Mouse (Mus musculus) pancreas, adult 10 weeks (tissue): ENCODE measurements around the gene Ado. TPM values are rescaled to one million over a fixed set of nuclear protein-coding genes. Genes with fewer than 3 reads are reported as not detected.

Source experiments
- polyA plus RNA-seq: library from polyadenylated mRNA; stranded (reverse); fragments of 350-450 nt; fragmentation: Illumina TruSeq; extraction: RNeasy Lipid Tissue Mini Kit (QIAGEN cat#74804); gene quantifications from one replicate; pipeline ENCODE4 v1.2.3, GENCODE M21; 2015; ENCODE audit warnings: low read depth, low replicate concordance; ENCODE audit not compliant: insufficient read depth

Ado gene
- 2.7 TPM for polyA plus RNA-seq

DNA sequence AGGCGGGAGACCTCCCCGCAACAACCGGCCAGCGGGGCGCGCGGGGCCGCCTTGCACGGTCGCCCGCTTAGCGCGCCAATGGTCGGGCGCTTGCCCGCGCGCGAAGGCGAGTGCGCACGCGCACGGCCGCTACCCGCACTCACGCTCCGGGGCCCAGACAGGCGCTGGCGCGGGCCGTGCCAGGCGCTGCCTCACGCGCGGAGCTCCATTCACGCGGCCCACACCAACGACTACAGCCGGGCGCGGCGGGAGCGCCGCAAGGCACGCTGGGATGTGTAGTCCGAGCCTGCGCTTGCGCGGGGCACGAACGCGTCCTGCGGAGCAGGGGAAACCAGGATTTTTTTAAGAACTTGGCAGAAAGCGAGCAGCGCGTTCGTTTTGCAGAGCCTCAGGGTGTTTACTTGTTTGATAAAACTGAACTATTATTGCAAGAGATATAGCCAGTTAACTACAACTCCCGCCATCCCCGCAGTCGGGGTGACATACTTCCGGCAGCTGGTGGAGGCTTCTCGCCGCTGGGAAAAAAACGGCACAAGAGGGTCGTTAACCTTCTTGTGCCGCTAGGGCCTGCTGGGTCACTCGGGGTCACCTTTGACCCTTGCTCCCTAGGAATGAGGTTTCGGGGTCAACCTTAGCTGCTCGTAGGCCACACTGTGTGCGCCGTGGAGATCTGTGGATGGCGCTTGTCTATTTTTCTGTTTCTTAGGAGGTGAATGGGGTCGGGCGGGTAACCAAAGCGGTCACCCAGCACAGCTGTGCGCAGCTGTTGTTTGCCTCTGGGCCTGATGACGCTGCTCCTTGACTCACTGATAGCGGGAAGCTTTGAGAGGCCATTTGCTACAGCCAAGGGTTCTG is at the start of gene Ado:
Gene Ado (minus strand): TSS at position 79 of the 855 bp plus-strand sequence.

DNA sequence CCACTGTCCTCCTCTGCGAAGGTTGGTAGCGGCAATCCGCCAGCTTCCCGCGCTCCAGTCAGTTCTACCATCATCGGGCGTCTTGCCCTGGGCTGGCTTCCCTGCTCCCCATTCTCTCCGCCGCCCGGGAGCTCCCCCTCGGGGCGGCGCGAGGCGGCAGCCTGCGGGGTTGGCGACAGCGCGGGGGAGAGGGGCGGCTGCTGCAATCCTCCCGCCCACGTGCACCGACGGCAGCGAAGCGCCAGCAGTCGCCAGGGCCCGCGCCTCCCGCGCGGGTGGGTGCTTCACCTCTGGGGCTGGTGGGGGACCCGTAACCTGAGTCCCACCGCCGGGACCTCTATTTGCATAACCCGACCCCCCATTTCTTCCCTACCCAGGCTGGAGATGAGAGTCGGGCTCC is 13.5 kb downstream of the Ado start, which contains the start of gene Egr2:
Gene Egr2 (plus strand): TSS at position 220 of the 400 bp plus-strand sequence.

Other genes with a start within 250 kb of the Ado start
- 0.72 TPM for gene Egr2, start 13.5 kb downstream of the Ado start, polyA plus RNA-seq